Mouse (Mus musculus): ENCODE measurements around the gene Dnm3. TPM values are rescaled to one million over a fixed set of nuclear protein-coding genes. Genes with fewer than 3 reads are reported as not detected.

Gene Dnm3
- polyA plus RNA-seq, 1 experiment = 8.2 TPM

DNA sequence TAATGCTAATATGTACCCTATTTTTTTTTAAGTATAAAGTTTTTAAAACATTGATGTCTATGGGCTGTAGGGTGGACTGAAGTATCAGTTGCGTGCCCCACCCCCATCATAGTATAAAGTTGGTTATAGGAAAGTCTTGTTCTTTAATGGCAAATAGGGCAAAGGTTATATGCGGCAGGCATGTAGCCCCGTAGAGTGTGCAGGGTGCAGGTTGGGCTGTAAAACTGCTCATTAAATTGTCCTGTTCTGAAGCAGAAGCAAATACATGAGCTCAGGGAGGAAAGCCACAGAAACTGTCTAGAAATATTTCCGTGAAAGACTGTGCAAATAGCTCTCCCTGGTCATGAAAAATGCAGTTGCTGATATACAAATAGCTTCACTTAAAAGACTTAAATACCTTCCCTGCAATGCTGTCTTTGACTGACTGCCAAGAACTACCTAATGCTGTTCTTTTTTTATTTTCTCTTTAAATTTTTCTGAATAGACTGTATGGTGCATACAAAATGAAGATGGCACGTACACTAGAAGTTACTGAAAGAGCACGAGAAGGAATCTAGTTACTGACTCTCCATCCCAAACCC, 440.6 kb downstream of the Dnm3 start:
- H3K4me3 ChIP-seq (ENCODE audit: insufficient read depth, low read depth, low read length) = no peak overlapping the region
- H3K27me3 ChIP-seq (replicated peaks; ENCODE audit: control insufficient read depth, insufficient read depth, low read length) = no peaks in the 10 kb centered on the region
- WGBS = 51% methylated on average over 6 of the region's 6 CpGs
- H3K27ac ChIP-seq (ENCODE audit: insufficient read depth, low read depth, low read length) = no peak overlapping the region
- no peaks in the 10 kb centered on the region for H3K36me3 ChIP-seq (ENCODE audit: control insufficient read depth, insufficient read depth, low read length)
- TF ChIP-seq POLR2A (IDR thresholded peaks at IDR 0.05; ENCODE audit: low read depth, low read length) (no peak), CTCF (conservative IDR thresholded peaks at IDR 0.05; ENCODE audit: insufficient read depth, insufficient read length, low read depth, low read length) (no peak)
- H3K4me1 ChIP-seq (ENCODE audit: control insufficient read depth, insufficient read depth, low read length) = peaks cover 10% of the 10 kb centered on the region; the same call in 1 of the 2 replicates
- no peak for DNase-seq

GRCm38 (mm10) chr1:162036461-162036835, 441.4 kb downstream of the Dnm3 start:
- Histone ChIP-seq H3K36me3 (ENCODE audit: control insufficient read depth, insufficient read depth, low read length) (no peaks in the 10 kb centered on the region), H3K27me3 (replicated peaks; ENCODE audit: control insufficient read depth, insufficient read depth, low read length) (no peaks in the 10 kb centered on the region), H3K4me1 (ENCODE audit: control insufficient read depth, insufficient read depth, low read length) (peaks cover 10% of the 10 kb centered on the region; the same call in 1 of the 2 replicates), H3K27ac (ENCODE audit: insufficient read depth, low read depth, low read length) (no peak overlapping the region), H3K4me3 (ENCODE audit: insufficient read depth, low read depth, low read length) (no peak overlapping the region)
- DNase-seq = no peak
- WGBS = 65% methylated on average over 5 of the region's 5 CpGs
- TF ChIP-seq POLR2A (IDR thresholded peaks at IDR 0.05; ENCODE audit: low read depth, low read length) = no peak
- no peak for TF ChIP-seq CTCF (conservative IDR thresholded peaks at IDR 0.05; ENCODE audit: insufficient read depth, insufficient read length, low read depth, low read length)

DNA sequence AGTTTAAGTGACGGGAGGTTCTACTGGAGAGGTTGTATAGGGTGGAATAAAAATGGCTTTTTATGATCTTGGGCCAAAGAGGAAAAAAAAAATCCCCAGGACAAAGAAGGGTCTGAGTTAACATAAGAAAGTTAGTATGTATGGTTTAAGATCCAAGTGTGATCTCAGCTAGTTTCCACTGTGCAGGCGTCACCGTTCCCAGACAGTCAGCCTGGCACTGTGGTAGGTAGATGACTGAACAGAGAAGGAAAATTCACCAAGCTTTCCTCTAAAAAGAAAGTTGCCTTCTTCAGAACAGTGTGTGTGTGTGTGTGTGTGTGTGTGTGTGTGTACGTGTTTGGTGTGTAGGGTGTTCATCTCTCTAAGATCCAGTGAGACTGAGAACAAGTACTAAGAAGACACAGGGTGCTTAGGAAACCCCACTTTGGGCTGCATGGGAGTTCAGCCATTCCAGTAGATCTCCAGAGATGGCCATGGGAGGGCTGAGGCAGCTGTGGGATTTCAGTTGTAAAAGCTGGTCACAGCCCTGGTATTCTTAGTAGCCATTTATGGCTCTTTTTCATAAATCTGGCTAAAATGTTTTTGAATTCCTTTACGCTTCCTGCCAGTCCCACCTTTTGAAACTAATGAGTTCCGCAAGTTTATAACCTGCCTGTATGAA, 441.9 kb downstream of the Dnm3 start:
- no peaks in the 10 kb centered on the region for H3K36me3 ChIP-seq (ENCODE audit: control insufficient read depth, insufficient read depth, low read length)
- no peak overlapping the region for H3K4me3 ChIP-seq (ENCODE audit: insufficient read depth, low read depth, low read length)
- peaks cover 7% of the 10 kb centered on the region; the same call in 1 of the 2 replicates for H3K4me1 ChIP-seq (ENCODE audit: control insufficient read depth, insufficient read depth, low read length)
- no peak for TF ChIP-seq CTCF (conservative IDR thresholded peaks at IDR 0.05; ENCODE audit: insufficient read depth, insufficient read length, low read depth, low read length)
- TF ChIP-seq POLR2A (IDR thresholded peaks at IDR 0.05; ENCODE audit: low read depth, low read length) = no peak
- no peak for DNase-seq
- no peaks in the 10 kb centered on the region for H3K27me3 ChIP-seq (replicated peaks; ENCODE audit: control insufficient read depth, insufficient read depth, low read length)
- no peak overlapping the region for H3K27ac ChIP-seq (ENCODE audit: insufficient read depth, low read depth, low read length)
- 91% methylated on average over 6 of the region's 6 CpGs for WGBS

DNA sequence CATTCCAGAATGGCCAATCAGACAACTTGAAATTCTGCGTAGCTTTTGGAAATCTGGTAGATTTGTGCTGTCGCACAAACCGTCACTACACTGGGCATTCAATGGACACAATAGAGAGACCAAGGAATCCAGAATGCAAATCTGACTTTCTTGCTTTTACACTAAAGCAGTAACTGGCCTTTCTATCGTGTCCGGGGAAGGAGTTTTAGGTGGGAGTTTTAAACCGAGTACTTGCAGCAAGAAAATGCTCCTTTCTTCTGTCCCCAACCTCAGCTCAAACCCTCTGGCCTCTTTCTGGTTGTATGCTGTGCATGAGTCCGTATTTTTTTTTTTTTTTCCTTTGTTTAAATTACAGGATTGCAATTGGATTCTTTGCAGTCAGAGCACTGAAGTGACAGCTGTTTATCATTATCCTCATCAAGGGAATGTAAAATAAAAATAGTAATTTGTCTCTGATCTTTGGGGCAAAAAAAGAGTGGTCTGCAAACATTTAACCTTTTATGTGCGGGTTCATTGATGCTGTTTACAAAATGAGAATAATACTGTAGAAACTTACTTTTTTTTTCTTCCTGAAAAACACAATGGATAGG, 454.1 kb downstream of the Dnm3 start:
- H3K36me3 ChIP-seq (ENCODE audit: control insufficient read depth, insufficient read depth, low read length) = no peaks in the 10 kb centered on the region
- TF ChIP-seq CTCF (conservative IDR thresholded peaks at IDR 0.05; ENCODE audit: insufficient read depth, insufficient read length, low read depth, low read length) = no peak
- TF ChIP-seq POLR2A (IDR thresholded peaks at IDR 0.05; ENCODE audit: low read depth, low read length) = no peak
- no peaks in the 10 kb centered on the region for H3K27me3 ChIP-seq (replicated peaks; ENCODE audit: control insufficient read depth, insufficient read depth, low read length)
- no peak overlapping the region for H3K27ac ChIP-seq (ENCODE audit: insufficient read depth, low read depth, low read length)
- no peaks in the 10 kb centered on the region for H3K4me1 ChIP-seq (ENCODE audit: control insufficient read depth, insufficient read depth, low read length)
- WGBS = 75% methylated on average over 8 of the region's 8 CpGs
- no peak for DNase-seq
- no peak overlapping the region for H3K4me3 ChIP-seq (ENCODE audit: insufficient read depth, low read depth, low read length)

DNA sequence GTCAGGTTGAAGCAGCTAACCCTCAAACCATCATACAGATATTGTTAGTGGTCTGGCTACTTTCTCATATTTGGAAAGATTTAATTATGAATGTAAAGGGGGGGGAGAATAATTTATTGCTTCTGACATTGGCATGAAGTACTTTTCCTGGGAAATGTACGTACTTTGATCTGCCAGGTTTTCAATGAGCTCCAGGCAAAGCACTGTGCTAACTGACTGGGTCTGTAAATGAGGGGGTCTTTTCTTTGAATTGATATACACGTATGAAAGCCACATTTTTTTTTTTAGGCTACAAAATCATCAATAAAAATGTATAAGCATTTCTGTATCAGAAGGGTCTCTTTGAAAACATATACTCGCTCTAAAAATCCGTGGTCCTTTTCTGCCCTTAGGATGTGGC, 457.1 kb downstream of the Dnm3 start:
- TF ChIP-seq POLR2A (IDR thresholded peaks at IDR 0.05; ENCODE audit: low read depth, low read length) = no peak
- TF ChIP-seq CTCF (conservative IDR thresholded peaks at IDR 0.05; ENCODE audit: insufficient read depth, insufficient read length, low read depth, low read length) = no peak
- Histone ChIP-seq H3K4me3 (ENCODE audit: insufficient read depth, low read depth, low read length) (no peak overlapping the region), H3K36me3 (ENCODE audit: control insufficient read depth, insufficient read depth, low read length) (no peaks in the 10 kb centered on the region), H3K4me1 (ENCODE audit: control insufficient read depth, insufficient read depth, low read length) (peaks cover under 1% of the 10 kb centered on the region; the same call in 1 of the 2 replicates), H3K27me3 (replicated peaks; ENCODE audit: control insufficient read depth, insufficient read depth, low read length) (no peaks in the 10 kb centered on the region), H3K27ac (ENCODE audit: insufficient read depth, low read depth, low read length) (no peak overlapping the region)
- no peak for DNase-seq
- 83% methylated on average over 4 of the region's 4 CpGs for WGBS

DNA sequence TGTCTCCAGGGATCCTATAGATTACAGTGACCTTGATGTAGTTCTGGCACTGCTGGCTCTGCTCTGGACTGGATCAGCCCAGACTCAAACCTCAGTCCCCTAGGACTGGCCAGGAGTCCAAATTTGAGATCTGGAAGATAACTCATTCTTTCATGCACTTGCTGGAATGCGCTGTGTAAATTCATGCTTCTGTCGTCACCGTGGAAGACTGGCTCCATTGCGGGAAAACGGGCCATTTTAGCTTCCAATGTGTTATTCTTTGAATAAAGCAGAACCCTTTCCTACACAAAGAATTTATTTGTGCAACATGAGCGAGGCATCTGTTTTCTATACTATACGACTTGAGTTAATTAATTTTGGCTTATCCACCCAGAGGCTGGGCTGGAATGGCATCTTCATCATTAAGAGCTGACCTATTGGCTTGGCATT, 457.5 kb downstream of the Dnm3 start:
- H3K27ac ChIP-seq (ENCODE audit: insufficient read depth, low read depth, low read length) = no peak overlapping the region
- no peaks in the 10 kb centered on the region for H3K27me3 ChIP-seq (replicated peaks; ENCODE audit: control insufficient read depth, insufficient read depth, low read length)
- no peak for DNase-seq
- TF ChIP-seq POLR2A (IDR thresholded peaks at IDR 0.05; ENCODE audit: low read depth, low read length) (no peak), CTCF (conservative IDR thresholded peaks at IDR 0.05; ENCODE audit: insufficient read depth, insufficient read length, low read depth, low read length) (no peak)
- peaks cover 3% of the 10 kb centered on the region; the same call in 1 of the 2 replicates for H3K4me1 ChIP-seq (ENCODE audit: control insufficient read depth, insufficient read depth, low read length)
- no peaks in the 10 kb centered on the region for H3K36me3 ChIP-seq (ENCODE audit: control insufficient read depth, insufficient read depth, low read length)
- 80% methylated on average over 7 of the region's 7 CpGs for WGBS
- H3K4me3 ChIP-seq (ENCODE audit: insufficient read depth, low read depth, low read length) = no peak overlapping the region

GRCm38 (mm10) chr1:162018601-162018977, 459.2 kb downstream of the Dnm3 start:
- no peak for TF ChIP-seq CTCF (conservative IDR thresholded peaks at IDR 0.05; ENCODE audit: insufficient read depth, insufficient read length, low read depth, low read length)
- TF ChIP-seq POLR2A (IDR thresholded peaks at IDR 0.05; ENCODE audit: low read depth, low read length) = no peak
- no peak overlapping the region for H3K4me3 ChIP-seq (ENCODE audit: insufficient read depth, low read depth, low read length)
- peaks cover 3% of the 10 kb centered on the region; the same call in 1 of the 2 replicates for H3K4me1 ChIP-seq (ENCODE audit: control insufficient read depth, insufficient read depth, low read length)
- H3K36me3 ChIP-seq (ENCODE audit: control insufficient read depth, insufficient read depth, low read length) = no peaks in the 10 kb centered on the region
- WGBS = 73% methylated on average over 6 of the region's 6 CpGs
- no peaks in the 10 kb centered on the region for H3K27me3 ChIP-seq (replicated peaks; ENCODE audit: control insufficient read depth, insufficient read depth, low read length)
- DNase-seq = no peak
- no peak overlapping the region for H3K27ac ChIP-seq (ENCODE audit: insufficient read depth, low read depth, low read length)

Data from kidney, adult 2 months (tissue).